Mouse (Mus musculus): ENCODE results near the gene Vps9d1. TPM values are rescaled to one million over a fixed set of nuclear protein-coding genes. Genes with fewer than 3 reads are reported as not detected.

Vps9d1 gene
- polyA plus RNA-seq, 1 experiment from 2014 or later = 47.2 TPM

DNA sequence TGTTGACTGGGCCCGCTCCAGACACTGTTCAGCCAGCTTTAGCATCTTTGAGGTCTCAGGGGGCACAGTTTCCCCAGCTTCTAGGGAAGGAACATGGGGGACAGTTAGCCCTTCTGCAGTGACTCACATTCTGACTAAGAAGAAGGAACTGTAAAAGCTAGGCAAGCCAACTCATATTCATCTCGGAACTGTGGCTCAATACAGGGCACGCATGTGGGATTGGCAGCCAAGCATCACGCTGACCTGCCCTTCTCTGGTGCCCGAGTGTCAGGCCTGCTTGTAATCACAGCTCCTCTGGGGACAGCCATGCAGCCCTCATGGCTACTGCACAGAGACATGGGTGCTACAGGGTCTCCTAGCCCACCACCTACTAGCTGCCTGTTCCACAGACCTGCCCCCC lies 3.2 kb downstream of the Vps9d1 start:
- no peak overlapping the region for H3K4me3 ChIP-seq
- no peak overlapping the region for H3K9ac ChIP-seq (replicated peaks)
- 89% methylated on average over 5 of the region's 5 CpGs for WGBS
- H3K36me3 ChIP-seq = peaks cover 55% of the 10 kb centered on the region
- peaks cover 22% of the 10 kb centered on the region for H3K4me1 ChIP-seq
- ATAC-seq (replicated peaks) = no peak
- no peaks in the 10 kb centered on the region for H3K27me3 ChIP-seq
- H3K4me2 ChIP-seq (replicated peaks) = no peak overlapping the region
- no peak overlapping the region for H3K27ac ChIP-seq (replicated peaks)
- no peaks in the 10 kb centered on the region for H3K9me3 ChIP-seq

DNA sequence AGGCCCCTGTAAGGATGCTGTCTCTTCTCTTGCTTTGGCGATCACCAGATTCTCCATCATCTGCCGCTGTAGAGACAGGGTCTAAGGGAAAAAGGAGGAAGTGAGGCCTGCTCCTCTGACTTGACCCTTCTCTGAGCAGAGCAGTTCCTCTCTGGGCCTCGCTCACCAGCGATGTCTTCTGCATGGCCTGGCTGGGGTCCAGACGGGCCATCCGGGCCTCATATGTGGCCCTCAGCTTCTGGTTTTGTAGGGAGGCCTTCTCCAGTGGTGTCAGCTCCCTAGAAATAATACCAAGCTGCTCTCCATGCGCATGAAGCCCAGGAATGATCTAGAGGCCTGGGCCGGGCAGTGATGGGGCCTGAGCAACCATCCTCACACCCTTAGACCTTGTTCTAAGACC lies 5.6 kb downstream of the Vps9d1 start:
- Histone ChIP-seq H3K9ac (replicated peaks) (no peak overlapping the region), H3K27me3 (no peaks in the 10 kb centered on the region), H3K4me2 (replicated peaks) (no peak overlapping the region), H3K4me3 (no peak overlapping the region), H3K27ac (replicated peaks) (no peak overlapping the region), H3K36me3 (peaks cover 70% of the 10 kb centered on the region), H3K4me1 (peaks cover 9% of the 10 kb centered on the region), H3K9me3 (no peaks in the 10 kb centered on the region)
- ATAC-seq (replicated peaks) = no peak
- 94% methylated on average over 7 of the region's 8 CpGs for WGBS

DNA sequence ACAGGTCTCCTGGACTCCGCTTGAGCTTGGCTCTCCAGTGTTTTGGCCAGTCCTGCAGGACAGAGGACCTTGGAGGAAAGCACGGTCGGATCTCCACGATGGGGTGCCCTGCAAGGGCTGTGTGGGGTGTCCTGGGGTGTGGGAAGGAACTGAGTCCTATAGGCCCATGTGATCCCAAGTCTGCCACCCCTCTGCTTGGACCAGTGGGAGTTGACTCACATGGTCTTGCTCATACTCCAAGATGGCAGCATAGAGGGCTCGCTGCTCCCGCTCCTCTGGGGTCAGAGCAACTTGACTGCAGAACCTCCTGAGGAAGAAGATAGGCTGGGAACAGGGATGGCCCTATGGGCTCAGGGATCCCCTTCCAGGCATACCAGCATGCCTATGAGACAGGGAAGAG lies 6.4 kb downstream of the Vps9d1 start:
- Histone ChIP-seq H3K27ac (replicated peaks) (no peak overlapping the region), H3K4me1 (peaks cover 2% of the 10 kb centered on the region), H3K4me2 (replicated peaks) (no peak overlapping the region), H3K27me3 (no peaks in the 10 kb centered on the region), H3K4me3 (no peak overlapping the region), H3K9ac (replicated peaks) (no peak overlapping the region), H3K36me3 (peaks cover 73% of the 10 kb centered on the region), H3K9me3 (no peaks in the 10 kb centered on the region)
- 95% methylated on average over 6 of the region's 6 CpGs for WGBS
- no peak for ATAC-seq (replicated peaks)

DNA sequence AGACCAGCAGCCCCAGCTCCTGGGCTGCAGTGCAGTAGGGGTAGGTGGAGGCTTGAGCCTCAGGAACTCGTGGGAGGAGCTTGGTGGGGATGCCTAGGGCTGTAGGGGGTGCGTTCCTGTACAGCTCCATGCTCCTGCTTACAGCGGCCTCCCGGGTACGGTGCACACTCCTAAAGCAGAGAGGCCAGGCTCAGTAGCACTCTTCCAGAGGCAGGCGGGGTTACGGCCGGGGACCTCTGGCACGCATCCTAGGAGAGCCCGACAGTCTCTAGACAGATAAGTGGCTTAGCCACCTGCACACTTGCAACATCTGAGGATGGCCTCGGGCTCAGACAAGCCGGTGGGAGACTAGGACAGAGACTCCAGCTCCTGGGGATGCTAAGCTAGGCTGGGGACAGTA lies 8.6 kb downstream of the Vps9d1 start:
- ATAC-seq (replicated peaks) = no peak
- Histone ChIP-seq H3K4me3 (no peak overlapping the region), H3K9me3 (no peaks in the 10 kb centered on the region), H3K4me2 (replicated peaks) (no peak overlapping the region), H3K4me1 (no peaks in the 10 kb centered on the region), H3K36me3 (peaks cover 73% of the 10 kb centered on the region), H3K9ac (replicated peaks) (no peak overlapping the region), H3K27me3 (no peaks in the 10 kb centered on the region), H3K27ac (replicated peaks) (no peak overlapping the region)
- WGBS = 94% methylated on average over 12 of the region's 12 CpGs

DNA sequence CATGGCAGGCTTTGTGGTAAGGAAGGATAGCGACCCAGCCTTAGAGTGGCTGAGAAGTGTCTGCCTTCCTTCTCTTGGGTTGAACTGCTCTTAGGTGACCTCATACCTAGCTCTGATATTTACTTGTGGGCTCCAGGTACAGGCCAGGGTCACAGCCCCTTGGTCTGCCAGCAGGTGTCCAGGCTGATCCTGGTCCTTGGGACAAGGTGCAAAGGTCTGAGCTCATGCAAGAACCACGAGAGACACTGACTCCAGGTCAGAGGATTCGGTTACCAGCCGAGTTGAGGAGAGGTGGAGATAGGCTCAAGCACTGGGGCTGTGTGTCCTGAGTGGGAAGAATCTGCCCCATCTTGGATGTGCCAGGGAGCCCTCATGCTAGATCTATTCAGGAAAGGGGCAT lies 9.8 kb downstream of the Vps9d1 start:
- Histone ChIP-seq H3K27ac (replicated peaks) (no peak overlapping the region), H3K36me3 (peaks cover 62% of the 10 kb centered on the region), H3K27me3 (no peaks in the 10 kb centered on the region), H3K4me1 (no peaks in the 10 kb centered on the region), H3K4me3 (no peak overlapping the region), H3K9me3 (no peaks in the 10 kb centered on the region), H3K9ac (replicated peaks) (no peak overlapping the region), H3K4me2 (replicated peaks) (no peak overlapping the region)
- ATAC-seq (replicated peaks) = no peak
- WGBS = 98% methylated on average over 4 of the region's 4 CpGs

DNA sequence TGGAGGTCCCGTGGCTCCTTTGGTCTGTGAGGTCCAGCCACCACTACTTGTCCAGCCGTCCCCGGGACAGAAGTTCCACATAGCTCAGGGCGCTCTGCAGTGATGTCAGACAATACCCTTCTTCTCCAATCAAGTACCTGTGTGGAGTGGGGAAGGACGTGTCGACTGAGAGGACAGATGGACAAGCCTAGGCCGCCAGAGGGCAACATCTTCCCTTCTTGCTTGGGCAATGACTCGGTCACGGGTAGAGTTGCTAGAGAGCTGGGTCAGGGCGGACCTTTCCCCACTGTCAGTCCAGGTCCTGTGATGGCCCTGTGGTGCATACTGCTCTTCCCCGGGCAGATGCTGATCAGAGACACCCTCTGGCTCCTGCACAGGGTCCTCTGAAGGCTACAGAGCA lies 11.1 kb downstream of the Vps9d1 start:
- WGBS = 73% methylated on average over 11 of the region's 11 CpGs
- ATAC-seq (replicated peaks) = no peak

DNA sequence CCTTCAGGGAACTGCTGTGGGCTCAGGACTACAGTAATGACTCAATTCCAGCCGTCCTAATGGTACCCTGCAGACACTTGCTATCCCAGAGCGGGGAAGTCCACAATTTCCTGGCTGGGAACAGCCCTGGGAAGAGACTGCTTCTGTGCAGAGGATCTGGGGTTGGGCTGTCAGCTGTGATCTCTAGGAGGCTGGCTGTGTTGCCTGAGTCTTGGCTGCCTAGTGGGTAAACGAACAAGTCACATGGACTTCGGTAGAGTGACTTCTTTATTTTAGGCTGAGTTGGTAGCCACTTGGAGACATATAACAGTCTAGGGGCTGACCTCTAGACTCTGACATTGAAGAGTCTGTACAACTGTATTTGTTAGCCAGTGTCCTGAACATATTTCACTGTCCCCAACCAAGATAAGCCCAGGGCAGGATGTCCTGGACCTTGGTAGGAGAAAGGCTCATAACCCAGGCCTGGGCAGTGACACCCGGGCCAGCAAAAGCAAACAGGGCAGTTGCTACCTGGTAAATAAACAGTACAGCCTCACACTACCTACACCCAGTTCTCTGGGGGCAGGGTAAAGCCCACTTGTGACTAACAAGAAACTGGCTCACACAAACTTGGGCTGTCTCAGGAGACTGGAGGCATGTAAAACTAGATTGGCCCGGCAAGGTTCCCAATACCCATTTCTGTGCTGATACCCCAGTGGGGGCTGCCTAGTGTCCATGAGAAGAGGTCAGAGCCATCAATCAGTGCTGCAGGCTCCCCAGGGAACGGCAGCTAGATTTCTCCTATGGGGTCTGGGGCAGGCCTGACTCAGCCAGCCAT lies 11.8 kb downstream of the Vps9d1 start:
- no peak for ATAC-seq (replicated peaks)
- peaks cover 41% of the 10 kb centered on the region for H3K36me3 ChIP-seq
- H3K4me2 ChIP-seq (replicated peaks) = no peak overlapping the region
- no peaks in the 10 kb centered on the region for H3K9me3 ChIP-seq
- H3K27me3 ChIP-seq = no peaks in the 10 kb centered on the region
- H3K4me1 ChIP-seq = no peaks in the 10 kb centered on the region
- no peak overlapping the region for H3K4me3 ChIP-seq
- WGBS = 87% methylated on average over 7 of the region's 7 CpGs
- no peak overlapping the region for H3K9ac ChIP-seq (replicated peaks)
- no peak overlapping the region for H3K27ac ChIP-seq (replicated peaks)

More for the DNA sequence above, 11.1 kb downstream of the Vps9d1 start:
- no peak overlapping the region for H3K4me3 ChIP-seq
- no peak overlapping the region for H3K9ac ChIP-seq (replicated peaks)
- H3K36me3 ChIP-seq = peaks cover 48% of the 10 kb centered on the region
- no peak overlapping the region for H3K27ac ChIP-seq (replicated peaks)
- H3K27me3 ChIP-seq = no peaks in the 10 kb centered on the region
- H3K9me3 ChIP-seq = no peaks in the 10 kb centered on the region
- no peaks in the 10 kb centered on the region for H3K4me1 ChIP-seq
- no peak overlapping the region for H3K4me2 ChIP-seq (replicated peaks)

DNA sequence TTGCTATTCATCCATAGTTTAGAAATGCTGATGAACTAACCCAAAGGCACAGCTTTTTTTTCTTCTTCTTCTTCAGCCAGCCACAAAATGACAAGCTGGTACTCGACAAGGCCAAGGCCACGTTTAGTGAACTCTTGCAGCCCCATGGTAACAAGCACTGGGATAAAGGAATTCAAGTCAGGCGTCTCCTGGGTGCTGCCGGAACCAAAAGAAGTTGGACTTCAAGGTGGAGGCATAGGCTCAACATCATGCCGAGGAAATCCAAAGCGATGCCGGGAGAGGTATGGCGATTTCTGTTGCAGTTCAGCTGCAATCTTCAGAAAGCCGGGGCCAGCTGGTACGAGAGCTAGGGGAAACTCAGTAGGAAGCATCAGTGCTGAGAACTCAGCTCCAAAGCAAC lies 14.8 kb downstream of the Vps9d1 start:
- ATAC-seq (replicated peaks) = no peak
- 89% methylated on average over 10 of the region's 10 CpGs for WGBS

DNA sequence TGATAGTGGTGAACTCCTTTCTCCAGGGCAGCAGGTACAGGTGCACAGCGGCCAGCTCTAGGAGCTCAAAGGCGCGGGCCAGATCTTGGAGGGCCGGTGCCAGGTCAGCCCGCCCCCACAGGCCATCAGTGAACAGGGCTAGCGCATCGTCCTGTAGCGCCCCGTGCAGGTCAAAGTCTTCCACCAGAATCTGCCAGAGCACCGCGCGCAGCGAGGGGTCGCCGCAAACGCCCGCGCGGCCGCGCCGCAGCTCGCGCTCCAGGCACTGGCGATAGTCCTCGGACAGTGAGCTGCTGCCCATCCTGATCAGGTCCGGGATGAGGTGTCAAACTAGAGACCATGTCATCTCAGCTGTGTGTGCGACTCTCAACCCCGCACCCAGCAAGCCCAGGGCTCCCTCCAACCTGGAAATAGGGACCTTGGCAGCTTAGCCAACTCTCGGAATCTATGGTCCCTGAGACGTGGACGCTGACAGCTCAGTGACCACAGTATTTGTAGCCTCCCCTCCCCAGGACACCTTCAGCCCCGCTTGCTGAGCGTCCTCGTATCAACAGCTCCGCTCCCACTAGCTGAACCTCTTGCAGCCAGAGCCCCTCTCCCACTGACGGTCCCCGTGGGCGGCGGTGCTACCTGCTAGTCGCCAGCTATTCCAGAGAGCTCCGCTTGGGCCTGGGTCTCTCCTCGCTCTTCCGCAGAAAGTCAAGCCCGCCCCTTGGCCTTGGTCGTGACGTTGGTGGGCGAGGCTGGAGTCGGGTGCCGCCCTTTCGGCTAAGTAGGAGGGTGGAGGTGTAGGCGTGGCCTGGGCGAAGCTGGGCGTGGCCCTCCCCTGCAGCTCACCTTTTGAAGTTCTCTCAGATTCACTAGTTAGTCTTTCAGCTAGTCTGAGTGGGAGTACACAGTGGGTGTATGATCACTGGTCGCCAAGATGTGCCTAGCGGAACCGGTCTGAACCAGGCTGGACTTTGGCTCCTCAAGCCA lies 18.3 kb downstream of the Vps9d1 start, which contains the start of gene Spata2l:
Spata2l (minus strand) TSS at position 714 of the 978 bp plus-strand sequence.
- H3K9me3 ChIP-seq = no peaks in the 10 kb centered on the region
- peak within 1 kb of the TSS; percentile 39 for H3K4me3 ChIP-seq
- H3K27ac ChIP-seq (replicated peaks) = no peak within 1 kb of the TSS
- under 1% methylated on average over 57 of the region's 57 CpGs for WGBS
- peak within 1 kb of the TSS; percentile 54 for H3K4me2 ChIP-seq (replicated peaks)
- peaks cover 20% of the 10 kb centered on the region for H3K4me1 ChIP-seq
- peak; percentile 57; the same call in 1 of the 2 replicates for ATAC-seq (replicated peaks)
- peak within 1 kb of the TSS; percentile 50 for H3K9ac ChIP-seq (replicated peaks)
- peaks cover 28% of the 10 kb centered on the region for H3K27me3 ChIP-seq
- no peaks in the 10 kb centered on the region for H3K36me3 ChIP-seq

More for the DNA sequence above, 14.8 kb downstream of the Vps9d1 start:
- Histone ChIP-seq H3K27ac (replicated peaks) (no peak overlapping the region), H3K4me3 (no peak overlapping the region), H3K9ac (replicated peaks) (no peak overlapping the region), H3K36me3 (peaks cover 12% of the 10 kb centered on the region; the same call in 1 of the 2 replicates), H3K4me2 (replicated peaks) (no peak overlapping the region), H3K27me3 (peaks cover 24% of the 10 kb centered on the region; the same call in 1 of the 2 replicates), H3K4me1 (peaks cover 20% of the 10 kb centered on the region), H3K9me3 (no peaks in the 10 kb centered on the region)

DNA sequence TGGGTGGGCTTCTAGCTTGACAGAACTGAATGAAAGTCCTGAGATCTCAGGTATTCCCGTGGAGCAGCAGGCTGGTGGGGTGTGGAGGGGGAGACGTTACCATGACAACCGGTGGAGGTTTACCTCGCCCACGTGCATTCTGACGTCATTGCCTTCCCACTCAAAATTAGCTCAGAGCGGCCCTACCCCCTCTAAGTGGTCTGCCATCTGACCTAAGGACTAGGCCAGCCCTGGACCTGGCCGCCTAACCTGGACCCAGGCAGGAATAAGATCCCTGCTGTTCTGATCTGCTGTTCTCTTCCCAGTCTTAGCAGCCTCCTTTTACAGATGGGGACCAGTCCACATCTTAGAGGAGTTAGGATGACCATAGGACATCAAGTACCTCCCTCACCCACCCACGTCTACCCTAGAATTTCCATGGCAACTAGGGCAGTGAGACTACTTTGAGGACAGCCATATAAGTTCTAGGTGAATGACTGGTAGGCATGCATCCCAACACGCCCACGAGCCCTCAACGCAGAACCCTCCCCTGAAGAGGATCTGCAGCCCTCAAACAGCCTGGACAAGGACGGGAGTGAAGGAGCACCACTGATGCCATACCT lies 19.1 kb downstream of the Vps9d1 start:
- ATAC-seq (replicated peaks) = peak; percentile 17; the same call in 1 of the 2 replicates
- Histone ChIP-seq H3K4me1 (peaks cover 20% of the 10 kb centered on the region), H3K4me3 (peak overlapping the region; percentile 39), H3K27me3 (peaks cover 28% of the 10 kb centered on the region), H3K36me3 (0 out of 2 replicates have a peak, but pooled peaks cover 3% of the 10 kb centered on the region), H3K9me3 (no peaks in the 10 kb centered on the region), H3K27ac (replicated peaks) (no peak overlapping the region), H3K4me2 (replicated peaks) (peak overlapping the region; percentile 54), H3K9ac (replicated peaks) (peak overlapping the region; percentile 50)
- 25% methylated on average over 13 of the region's 13 CpGs for WGBS

DNA sequence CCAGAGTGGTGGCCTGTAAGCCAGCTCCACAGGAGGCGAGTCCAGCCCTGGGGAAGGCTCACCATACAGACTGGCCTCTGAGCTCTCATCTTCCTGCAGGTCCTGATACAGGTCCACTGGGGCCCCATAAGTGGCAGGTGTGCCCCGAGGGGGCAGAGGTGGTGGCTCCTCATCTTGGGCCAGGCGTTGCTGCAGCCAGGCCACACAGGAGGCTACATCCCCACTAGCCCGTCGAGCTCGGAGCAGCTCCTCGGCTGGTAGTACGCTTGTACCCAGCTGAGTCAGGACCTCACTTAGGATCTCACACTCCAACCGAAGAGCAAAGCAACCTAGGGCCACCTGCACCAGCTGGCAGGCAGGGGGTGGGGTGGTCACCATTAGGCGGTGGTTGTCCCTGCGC lies 20.4 kb downstream of the Vps9d1 start:
- 0 out of 2 replicates have a peak, but pooled peaks cover 9% of the 10 kb centered on the region for H3K36me3 ChIP-seq
- peaks cover 28% of the 10 kb centered on the region for H3K27me3 ChIP-seq
- no peak for ATAC-seq (replicated peaks)
- H3K4me3 ChIP-seq = no peak overlapping the region
- peaks cover 20% of the 10 kb centered on the region for H3K4me1 ChIP-seq
- H3K9me3 ChIP-seq = no peaks in the 10 kb centered on the region
- H3K27ac ChIP-seq (replicated peaks) = no peak overlapping the region
- H3K4me2 ChIP-seq (replicated peaks) = no peak overlapping the region
- H3K9ac ChIP-seq (replicated peaks) = no peak overlapping the region
- 75% methylated on average over 11 of the region's 11 CpGs for WGBS
